Mouse (Mus musculus) ovary, postnatal 10 days (tissue): Measurements from ENCODE around the gene Dpf1.

ENCODE experiments used
- DNase-seq: peaks from one replicate; pipeline ENCODE4 v3.0.0; 2022; ENCODE audit warnings: low spot score

Dpf1 gene

GRCm38 (mm10) chr7:29303738-29304462 lies at the start of gene Dpf1:
Dpf1 (plus strand) TSS chr7:29303951.
- no peak for DNase-seq

GRCm38 (mm10) chr7:29255875-29256274 lies 47.9 kb upstream of the Dpf1 start:
- DNase-seq = no peak

GRCm38 (mm10) chr7:29257368-29257767 lies 46.4 kb upstream of the Dpf1 start:
- no peak for DNase-seq

GRCm38 (mm10) chr7:29259781-29260730 lies 43.7 kb upstream of the Dpf1 start:
- no peak for DNase-seq

- DNase-seq = no peak
Measured at GRCm38 (mm10) chr7:29262151-29262550, 41.6 kb upstream of the Dpf1 start.

- DNase-seq = no peak
Measured at GRCm38 (mm10) chr7:29263831-29264230, 39.9 kb upstream of the Dpf1 start.

GRCm38 (mm10) chr7:29265636-29266035 lies 38.1 kb upstream of the Dpf1 start:
- no peak for DNase-seq

GRCm38 (mm10) chr7:29266931-29267330 lies 36.8 kb upstream of the Dpf1 start:
- no peak for DNase-seq

- no peak for DNase-seq
Measured at GRCm38 (mm10) chr7:29270445-29270844, 33.3 kb upstream of the Dpf1 start.

- DNase-seq = no peak
Measured at GRCm38 (mm10) chr7:29271687-29272465, 31.9 kb upstream of the Dpf1 start.

- DNase-seq = no peak
Measured at GRCm38 (mm10) chr7:29276715-29277114, 27.0 kb upstream of the Dpf1 start.

- no peak for DNase-seq
Measured at GRCm38 (mm10) chr7:29277510-29277909, 26.2 kb upstream of the Dpf1 start.

GRCm38 (mm10) chr7:29279261-29279660 lies 24.5 kb upstream of the Dpf1 start:
- no peak for DNase-seq

GRCm38 (mm10) chr7:29279924-29280323 lies 23.8 kb upstream of the Dpf1 start:
- no peak for DNase-seq

GRCm38 (mm10) chr7:29280801-29281200 lies 22.9 kb upstream of the Dpf1 start:
- DNase-seq = no peak

GRCm38 (mm10) chr7:29281201-29282073 lies 22.3 kb upstream of the Dpf1 start, which contains the start of gene Spint2:
Spint2 (minus strand) TSS chr7:29281912.
- peak; percentile 49 for DNase-seq

- DNase-seq = no peak
Measured at GRCm38 (mm10) chr7:29282074-29282554, 21.6 kb upstream of the Dpf1 start.

- no peak for DNase-seq
Measured at GRCm38 (mm10) chr7:29283876-29284275, 19.9 kb upstream of the Dpf1 start.

GRCm38 (mm10) chr7:29284523-29284922 lies 19.2 kb upstream of the Dpf1 start:
- no peak for DNase-seq

GRCm38 (mm10) chr7:29287481-29287880 lies 16.3 kb upstream of the Dpf1 start:
- no peak for DNase-seq

- DNase-seq = no peak
Measured at GRCm38 (mm10) chr7:29288079-29288478, 15.7 kb upstream of the Dpf1 start.
